Mouse (Mus musculus) limb, embryonic 12.5 days (tissue): ENCODE results near the gene Dhrs7. TPM values are rescaled to one million over a fixed set of nuclear protein-coding genes. Genes with fewer than 3 reads are reported as not detected.

Experiments
- ATAC-seq: fragments of 200-750 bp; cut with Nextera tagmentation; 2 replicates; pipeline ENCODE4 v1.8.0; 2017; ENCODE audit warnings: low read depth, moderate TSS enrichment; ENCODE audit not compliant: insufficient number of reproducible peaks, insufficient read depth, low FRiP score, low TSS enrichment
- H3K27ac ChIP-seq: fragments of 300-500 bp; sonication (generic); 2 replicates; pipeline ENCODE4 v1.5.1; 2016; ENCODE audit warnings: mild to moderate bottlenecking, moderate library complexity
- H3K27me3 ChIP-seq: fragments of 300-500 bp; sonication (generic); 2 replicates; pipeline ENCODE4 v1.6.1; 2016; ENCODE audit warnings: mild to moderate bottlenecking, moderate library complexity
- H3K36me3 ChIP-seq: fragments of 300-500 bp; sonication (generic); 2 replicates; pipeline ENCODE4 v1.6.1; 2016; ENCODE audit warnings: mild to moderate bottlenecking, moderate library complexity
- H3K4me1 ChIP-seq: fragments of 300-500 bp; sonication (generic); replicated peaks from 2 replicates; pipeline ENCODE4 v1.6.1; 2016
- H3K4me2 ChIP-seq: fragments of 300-500 bp; sonication (generic); 2 replicates; pipeline ENCODE4 v1.6.1; 2016; ENCODE audit warnings: mild to moderate bottlenecking, moderate library complexity
- H3K4me3 ChIP-seq: fragments of 300-500 bp; sonication (generic); replicated peaks from 2 replicates; pipeline ENCODE4 v1.5.1; 2016; ENCODE audit warnings: mild to moderate bottlenecking
- H3K9ac ChIP-seq: fragments of 300-500 bp; sonication (generic); replicated peaks from 2 replicates; pipeline ENCODE4 v1.6.1; 2016; ENCODE audit warnings: mild to moderate bottlenecking, moderate library complexity
- H3K9me3 ChIP-seq: fragments of 300-500 bp; sonication (generic); 2 replicates; pipeline ENCODE4 v1.6.1; 2016; ENCODE audit warnings: mild to moderate bottlenecking, moderate library complexity
- WGBS: fragments of 180-500 bp; shearing (Covaris S2); methylation state at CpG from one replicate; pipeline ENCODE4 v1.1.7; 2016; 5-methylcytosine and 5-hydroxymethylcytosine counted together
- polyA plus RNA-seq: library from polyadenylated mRNA; unstranded; fragments of >200 nt; fragmentation: Nextera tagmentation; extraction: Ambion mirVana; gene quantifications from 2 replicates; pipeline ENCODE4 v1.2.1, GENCODE M21; 2016

The Dhrs7 gene
- polyA plus RNA-seq, 1 experiment from 2014 or later = 6.6 TPM

DNA sequence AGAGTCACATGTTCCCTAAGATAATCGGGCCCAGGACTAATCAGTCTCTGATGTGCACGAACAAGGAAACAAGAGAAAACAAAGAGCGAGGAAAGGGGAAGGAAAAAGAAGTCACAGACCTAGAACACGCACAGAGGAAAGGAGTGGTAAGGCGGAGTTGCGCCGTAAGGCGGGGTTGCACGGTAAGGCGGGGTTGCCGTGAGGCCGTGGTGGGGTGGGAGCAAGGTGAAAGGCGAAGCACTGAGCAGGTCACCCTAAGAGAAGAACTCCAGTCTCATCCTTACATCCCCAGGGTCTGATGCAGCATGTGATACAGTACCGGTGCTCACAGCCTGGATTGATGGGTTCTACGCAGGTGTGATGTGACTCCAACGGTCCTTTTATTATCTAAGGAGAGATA lies 8.9 kb downstream of the Dhrs7 start:
- Histone ChIP-seq H3K4me2 (no peak overlapping the region), H3K4me3 (no peak overlapping the region), H3K27ac (no peak overlapping the region), H3K4me1 (no peaks in the 10 kb centered on the region), H3K9ac (no peak overlapping the region), H3K9me3 (no peaks in the 10 kb centered on the region), H3K27me3 (no peaks in the 10 kb centered on the region), H3K36me3 (no peaks in the 10 kb centered on the region)
- 91% methylated on average over 16 of the region's 16 CpGs for WGBS
- ATAC-seq = no peak

DNA sequence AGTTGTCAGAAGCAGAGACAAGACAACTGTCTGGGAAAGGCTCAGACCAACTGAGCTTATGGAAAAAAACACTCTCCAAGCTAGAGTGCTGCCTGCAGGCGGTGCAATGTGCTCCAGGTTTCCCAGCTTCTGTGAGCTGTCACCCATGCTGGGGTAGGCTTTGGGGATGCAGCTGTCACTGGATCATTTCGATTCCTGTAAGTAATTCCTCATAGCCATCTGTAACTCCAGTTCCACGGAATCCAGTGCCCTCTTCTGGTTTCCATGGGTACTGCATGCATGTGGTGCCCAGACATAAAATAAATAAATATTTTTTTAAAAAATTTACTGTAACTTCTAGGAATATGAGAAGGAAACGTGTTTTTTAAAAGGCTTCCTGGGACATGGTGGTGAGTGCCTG lies 10.0 kb downstream of the Dhrs7 start:
- Histone ChIP-seq H3K4me1 (no peaks in the 10 kb centered on the region; the same call in 1 of the 2 replicates), H3K4me3 (no peak overlapping the region), H3K9ac (no peak overlapping the region), H3K36me3 (no peaks in the 10 kb centered on the region), H3K27me3 (no peaks in the 10 kb centered on the region), H3K4me2 (no peak overlapping the region), H3K27ac (no peak overlapping the region), H3K9me3 (no peaks in the 10 kb centered on the region)
- WGBS = 14% methylated on average over 4 of the region's 4 CpGs
- no peak for ATAC-seq

DNA sequence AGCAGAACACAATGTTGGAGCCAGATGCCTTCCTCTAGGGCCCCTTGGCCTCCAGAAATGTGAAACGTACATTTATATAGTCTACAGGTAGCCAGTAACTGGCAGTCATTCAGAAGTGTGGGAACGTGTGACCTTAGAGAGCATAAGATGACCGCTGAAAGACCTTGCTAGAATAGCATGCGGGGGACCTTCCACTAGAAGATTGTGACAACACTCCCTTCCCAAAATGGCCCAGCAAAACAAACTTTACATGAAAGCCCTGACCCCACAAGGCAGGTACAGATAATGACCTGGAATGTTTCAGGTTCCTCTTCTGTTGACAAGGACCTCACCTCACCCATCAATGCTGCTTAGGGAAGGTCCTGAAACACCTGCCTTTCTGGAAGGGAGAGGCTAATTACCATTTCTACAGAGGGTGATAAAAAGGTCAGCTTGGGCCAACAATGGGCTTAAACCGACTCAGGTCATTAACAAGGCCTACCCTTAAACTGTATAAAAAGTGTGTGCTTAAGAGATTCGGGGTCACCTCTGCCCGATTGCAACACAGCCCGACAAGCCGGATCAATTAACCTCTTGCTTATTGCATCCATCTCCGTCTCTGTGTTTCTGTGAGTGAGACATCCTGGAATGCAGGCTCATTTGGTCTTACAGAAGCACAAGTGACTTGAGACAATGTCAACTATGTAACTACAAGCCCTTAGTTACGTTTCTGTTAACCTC lies 14.9 kb downstream of the Dhrs7 start, which contains the start of gene Gm4756:
TSS of gene Gm4756 (minus strand) at position 51 of the 720 bp plus-strand sequence.
- WGBS = 72% methylated on average over 11 of the region's 11 CpGs
- Histone ChIP-seq H3K9ac (no peak within 1 kb of the TSS), H3K9me3 (no peaks in the 10 kb centered on the region), H3K36me3 (no peaks in the 10 kb centered on the region), H3K27ac (0 out of 2 replicates have a peak within 1 kb of the TSS, but pooled peaks have one; percentile 12), H3K4me1 (no peaks in the 10 kb centered on the region; the same call in 1 of the 2 replicates), H3K27me3 (no peaks in the 10 kb centered on the region), H3K4me3 (no peak within 1 kb of the TSS), H3K4me2 (no peak within 1 kb of the TSS)
- ATAC-seq = no peak

DNA sequence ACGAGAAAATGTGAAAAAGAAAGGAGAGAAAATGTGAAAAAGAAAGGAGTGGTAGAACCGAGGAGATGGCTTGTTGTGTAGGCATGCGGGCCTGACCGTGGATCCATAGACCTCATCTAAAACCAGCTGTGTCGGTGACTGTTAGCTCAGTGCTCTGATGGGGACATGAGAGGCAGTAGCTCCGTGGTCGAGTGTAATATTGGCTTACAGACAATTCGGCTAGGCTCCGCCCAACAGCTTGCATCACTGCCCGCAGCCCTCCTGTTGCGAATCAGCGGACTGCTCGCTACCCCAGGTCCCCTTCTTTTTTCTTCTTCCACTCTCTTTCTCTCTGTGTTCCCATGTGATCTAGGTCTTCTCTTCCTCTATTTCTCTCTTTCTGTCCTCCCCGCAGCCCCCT lies 15.8 kb downstream of the Dhrs7 start:
- Histone ChIP-seq H3K36me3 (no peaks in the 10 kb centered on the region), H3K9me3 (no peaks in the 10 kb centered on the region), H3K27ac (no peak overlapping the region), H3K27me3 (no peaks in the 10 kb centered on the region), H3K9ac (no peak overlapping the region), H3K4me3 (no peak overlapping the region), H3K4me2 (no peak overlapping the region), H3K4me1 (no peaks in the 10 kb centered on the region; the same call in 1 of the 2 replicates)
- no peak for ATAC-seq
- 90% methylated on average over 14 of the region's 14 CpGs for WGBS

DNA sequence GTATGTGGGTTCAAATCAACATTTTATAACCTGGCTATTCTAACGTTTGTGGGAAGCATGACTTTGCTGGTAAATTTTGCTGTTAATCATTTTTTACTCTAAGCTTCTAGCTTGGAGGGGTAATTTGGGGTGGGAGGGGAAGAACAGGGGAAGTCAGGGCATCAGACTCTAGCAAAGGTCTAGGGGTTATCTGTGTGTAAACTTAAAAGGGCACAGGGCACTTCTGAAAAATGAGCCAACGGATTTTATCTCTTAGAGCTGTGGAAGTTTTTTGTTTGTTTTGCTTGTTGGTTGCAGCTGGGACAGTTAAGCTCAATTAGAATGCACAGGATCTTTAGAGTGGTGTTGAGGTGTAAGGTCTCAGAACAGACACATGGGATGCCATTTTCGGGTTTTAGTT lies 26.7 kb downstream of the Dhrs7 start:
- Histone ChIP-seq H3K9ac (no peak overlapping the region), H3K4me3 (no peak overlapping the region), H3K4me2 (no peak overlapping the region), H3K4me1 (no peaks in the 10 kb centered on the region), H3K27ac (no peak overlapping the region), H3K9me3 (peaks cover 31% of the 10 kb centered on the region; the same call in 1 of the 2 replicates), H3K27me3 (no peaks in the 10 kb centered on the region), H3K36me3 (no peaks in the 10 kb centered on the region)
- no peak for ATAC-seq
- WGBS = 80% methylated on average over 3 of the region's 3 CpGs

DNA sequence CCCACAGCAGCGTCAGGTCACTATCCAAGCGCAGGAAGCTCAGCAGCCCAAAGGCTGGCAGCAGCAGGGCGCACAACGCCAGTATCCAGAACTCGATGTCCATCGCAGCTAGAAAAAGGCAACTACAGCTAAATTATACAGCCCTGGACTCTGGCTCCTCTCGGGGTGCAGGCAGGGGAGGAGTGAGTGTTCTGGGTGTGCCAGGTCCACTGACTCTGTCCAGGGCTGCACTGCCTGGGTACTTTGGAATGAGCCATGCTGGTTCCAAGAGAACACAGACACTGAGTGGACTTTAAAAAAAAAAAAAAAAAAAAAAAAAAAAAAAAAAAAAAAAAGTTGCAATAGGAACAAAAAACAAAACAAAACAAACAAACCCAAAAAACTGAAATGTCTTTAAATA lies 36.0 kb downstream of the Dhrs7 start:
- 94% methylated on average over 7 of the region's 7 CpGs for WGBS
- H3K4me3 ChIP-seq = no peak overlapping the region

DNA sequence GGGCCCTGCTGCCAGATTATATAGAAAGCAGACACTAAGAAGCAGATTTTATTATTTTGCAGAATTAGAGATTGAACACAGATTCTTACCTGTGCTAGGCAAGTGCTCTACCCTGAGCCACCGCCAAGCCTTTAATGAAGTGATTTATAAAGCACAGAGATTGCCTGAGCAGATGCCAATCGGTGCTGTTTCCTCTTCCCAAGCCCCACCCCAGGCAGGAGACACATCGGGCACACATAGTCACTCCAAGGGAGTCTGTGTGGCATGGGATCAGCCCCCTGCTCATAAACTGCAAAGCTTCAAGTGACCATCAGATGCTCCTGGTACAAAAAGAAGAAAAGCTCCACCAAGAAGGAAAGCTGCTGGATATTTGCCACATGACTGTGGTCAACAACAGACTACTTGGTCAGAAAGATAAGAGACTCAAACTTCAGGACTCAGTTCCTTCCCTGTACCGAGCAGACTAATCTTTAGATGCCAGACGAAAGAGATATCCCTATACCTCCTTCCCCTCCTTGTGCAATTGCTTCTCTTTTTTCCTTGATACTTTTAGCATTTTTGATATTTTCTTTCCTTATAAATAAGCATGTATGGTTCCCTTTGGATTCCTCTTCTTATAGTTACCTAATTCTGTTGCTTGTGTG lies 41.7 kb downstream of the Dhrs7 start:
- H3K4me1 ChIP-seq = no peaks in the 10 kb centered on the region
- no peak overlapping the region for H3K4me2 ChIP-seq
- H3K27ac ChIP-seq = no peak overlapping the region
- WGBS = 83% methylated on average over 5 of the region's 5 CpGs
- no peaks in the 10 kb centered on the region for H3K36me3 ChIP-seq
- H3K4me3 ChIP-seq = no peak overlapping the region
- no peaks in the 10 kb centered on the region for H3K27me3 ChIP-seq
- no peak overlapping the region for H3K9ac ChIP-seq
- no peak for ATAC-seq
- no peaks in the 10 kb centered on the region for H3K9me3 ChIP-seq

More for the DNA sequence above, 36.0 kb downstream of the Dhrs7 start:
- no peaks in the 10 kb centered on the region for H3K9me3 ChIP-seq
- H3K4me2 ChIP-seq = no peak overlapping the region
- no peaks in the 10 kb centered on the region for H3K4me1 ChIP-seq
- no peak overlapping the region for H3K9ac ChIP-seq
- no peaks in the 10 kb centered on the region for H3K36me3 ChIP-seq
- H3K27me3 ChIP-seq = no peaks in the 10 kb centered on the region
- no peak for ATAC-seq
- no peak overlapping the region for H3K27ac ChIP-seq

DNA sequence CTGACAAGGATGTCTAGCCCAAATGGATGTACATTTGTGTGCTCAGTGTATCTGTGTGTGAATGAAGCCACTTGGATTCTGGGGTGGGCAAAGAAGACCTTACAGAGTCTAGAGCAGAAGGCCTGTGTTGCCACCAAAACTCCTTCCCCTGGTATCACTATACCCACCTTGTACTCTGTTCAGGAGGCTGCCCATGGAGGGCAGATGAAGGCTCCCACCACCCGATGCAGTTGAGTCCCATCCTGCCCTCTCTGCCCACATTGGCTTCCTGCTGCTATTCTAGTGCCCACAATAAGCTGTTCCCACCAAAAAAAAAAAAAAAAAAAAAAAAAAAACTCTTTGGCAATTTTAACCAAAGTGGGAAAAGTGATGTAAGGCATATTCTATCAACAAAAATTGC lies 43.3 kb downstream of the Dhrs7 start:
- H3K9ac ChIP-seq = no peak overlapping the region
- no peaks in the 10 kb centered on the region for H3K36me3 ChIP-seq
- H3K27me3 ChIP-seq = no peaks in the 10 kb centered on the region
- WGBS = 77% methylated on average over 1 of the region's 1 CpGs
- no peak for ATAC-seq
- no peak overlapping the region for H3K4me3 ChIP-seq
- no peaks in the 10 kb centered on the region for H3K4me1 ChIP-seq
- H3K9me3 ChIP-seq = no peaks in the 10 kb centered on the region
- H3K4me2 ChIP-seq = no peak overlapping the region
- no peak overlapping the region for H3K27ac ChIP-seq

DNA sequence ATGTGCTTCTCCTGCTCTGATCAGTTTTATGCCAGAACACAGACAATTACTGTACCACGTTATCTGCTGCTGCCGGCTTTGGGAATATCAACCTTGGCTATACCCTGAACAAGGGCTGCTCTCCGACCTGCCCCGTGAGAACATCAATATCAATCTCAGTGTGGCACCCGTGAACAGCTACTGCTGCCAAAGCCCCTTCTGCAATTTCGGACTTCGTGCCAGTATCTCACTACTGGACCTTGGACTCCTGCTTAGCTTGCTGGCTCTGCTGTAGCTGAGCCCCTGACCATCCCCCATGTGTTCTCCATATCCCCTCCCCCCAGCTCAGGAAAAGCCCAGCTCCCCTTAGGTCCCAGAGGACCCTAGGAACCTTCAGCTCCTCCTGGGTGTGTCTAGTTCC lies 43.9 kb downstream of the Dhrs7 start:
- H3K4me3 ChIP-seq = no peak overlapping the region
- no peaks in the 10 kb centered on the region for H3K36me3 ChIP-seq
- WGBS = 92% methylated on average over 7 of the region's 7 CpGs
- no peak overlapping the region for H3K4me2 ChIP-seq
- no peaks in the 10 kb centered on the region for H3K4me1 ChIP-seq
- no peaks in the 10 kb centered on the region for H3K27me3 ChIP-seq
- H3K27ac ChIP-seq = no peak overlapping the region
- H3K9ac ChIP-seq = no peak overlapping the region
- H3K9me3 ChIP-seq = no peaks in the 10 kb centered on the region
- ATAC-seq = no peak

DNA sequence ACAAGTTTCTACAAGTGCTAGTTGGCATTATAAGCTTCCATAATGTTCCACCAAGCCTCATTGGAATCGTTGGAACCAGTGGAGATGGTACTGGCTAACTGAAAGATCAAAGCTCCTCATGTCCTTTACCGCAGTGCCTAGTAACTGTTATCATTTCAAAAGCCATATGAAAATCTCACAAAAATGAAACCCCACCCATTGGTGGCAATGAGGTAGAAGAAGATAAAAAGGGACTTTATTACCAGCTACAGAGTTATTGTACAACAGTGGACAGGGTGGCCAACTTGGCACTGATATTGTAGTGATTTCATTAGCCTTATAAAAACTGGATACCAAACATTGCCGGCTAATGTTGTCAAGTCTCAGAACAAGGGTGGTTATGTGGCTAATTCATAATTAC lies 52.7 kb downstream of the Dhrs7 start:
- Histone ChIP-seq H3K27me3 (no peaks in the 10 kb centered on the region), H3K27ac (no peak overlapping the region), H3K4me3 (no peak overlapping the region), H3K4me2 (no peak overlapping the region), H3K36me3 (no peaks in the 10 kb centered on the region), H3K9me3 (peaks cover 4% of the 10 kb centered on the region; the same call in 1 of the 2 replicates), H3K4me1 (no peaks in the 10 kb centered on the region), H3K9ac (no peak overlapping the region)
- ATAC-seq = no peak
- 93% methylated on average over 3 of the region's 3 CpGs for whole genome bisulfite sequencing
